Mouse (Mus musculus) stomach, embryonic 14.5 days (tissue): ENCODE results near the gene Gm10322. TPM values are rescaled to one million over a fixed set of nuclear protein-coding genes. Genes with fewer than 3 reads are reported as not detected.

Experiments used
- ATAC-seq: fragments of 200-750 bp; cut with Nextera tagmentation; 2 replicates; pipeline ENCODE4 v1.8.0; 2017; ENCODE audit warnings: low read depth, moderate TSS enrichment; ENCODE audit not compliant: insufficient number of reproducible peaks, insufficient read depth, low FRiP score
- H3K27ac ChIP-seq: fragments of 300-500 bp; sonication (generic); 2 replicates; pipeline ENCODE4 v1.5.1; 2014; ENCODE audit warnings: mild to moderate bottlenecking, low read length, moderate library complexity, mixed read lengths
- H3K27me3 ChIP-seq: fragments of 300-500 bp; sonication (generic); 2 replicates; pipeline ENCODE4 v1.6.1; 2014; ENCODE audit warnings: low read length, control low read depth, mixed read lengths; ENCODE audit not compliant: control insufficient read depth, insufficient read depth
- H3K36me3 ChIP-seq: fragments of 300-500 bp; sonication (generic); 2 replicates; pipeline ENCODE4 v1.6.1; 2014; ENCODE audit warnings: mild to moderate bottlenecking, control low read depth, low read length, moderate library complexity, mixed read lengths; ENCODE audit not compliant: control insufficient read depth, insufficient read depth
- H3K4me1 ChIP-seq: fragments of 300-500 bp; sonication (generic); 2 replicates; pipeline ENCODE4 v1.6.1; 2014; ENCODE audit warnings: low read length, control low read depth, mixed read lengths; ENCODE audit not compliant: control insufficient read depth, insufficient read depth
- H3K4me2 ChIP-seq: fragments of 300-500 bp; sonication (generic); replicated peaks from 2 replicates; pipeline ENCODE4 v1.6.1; 2014; ENCODE audit warnings: low read depth, low read length, control low read depth
- H3K4me3 ChIP-seq: fragments of 300-500 bp; sonication (generic); 2 replicates; pipeline ENCODE4 v1.5.1; 2014; ENCODE audit warnings: low read depth, low read length, control low read depth
- H3K9ac ChIP-seq: fragments of 300-500 bp; sonication (generic); replicated peaks from 2 replicates; pipeline ENCODE4 v1.6.1; 2014; ENCODE audit warnings: low read depth, mild to moderate bottlenecking, control low read depth, low read length, moderate library complexity, mixed read lengths
- H3K9me3 ChIP-seq: fragments of 300-500 bp; sonication (generic); 2 replicates; pipeline ENCODE4 v1.6.1; 2016; ENCODE audit warnings: low read depth, low read length, control low read depth; ENCODE audit not compliant: control insufficient read depth
- WGBS: fragments of 180-500 bp; shearing (Covaris S2); extraction: QIAGEN DNeasy Blood & Tissue Kit; methylation state at CpG from one replicate; pipeline ENCODE4 v1.1.7; 2014; 5-methylcytosine and 5-hydroxymethylcytosine counted together
- polyA plus RNA-seq: library from polyadenylated mRNA; unstranded; fragments of >200 nt; fragmentation: Nextera tagmentation; extraction: Ambion mirVana; gene quantifications from 2 replicates; pipeline ENCODE4 v1.2.1, GENCODE M21; 2014

Gene Gm10322
- polyA plus RNA-seq, 1 experiment from 2014 or later, result not detected

- WGBS, result 80% methylated on average over 7 of the region's 7 CpGs
- H3K9me3 ChIP-seq, result no peaks in the 10 kb centered on the region
- no peak overlapping the region for H3K4me3 ChIP-seq
- H3K4me2 ChIP-seq, result no peak overlapping the region
- H3K36me3 ChIP-seq, result no peaks in the 10 kb centered on the region
- H3K27me3 ChIP-seq, result no peaks in the 10 kb centered on the region
- no peak overlapping the region for H3K9ac ChIP-seq
- ATAC-seq, result no peak
- no peak overlapping the region for H3K27ac ChIP-seq
- H3K4me1 ChIP-seq, result no peaks in the 10 kb centered on the region
These were observed 26.4 kb upstream of the Gm10322 start for GRCm38 (mm10) chr10:59589420-59589819.

GRCm38 (mm10) chr10:59589856-59590255 lies 26.0 kb upstream of the Gm10322 start:
- Histone ChIP-seq H3K4me3 (no peak overlapping the region), H3K36me3 (no peaks in the 10 kb centered on the region), H3K4me2 (no peak overlapping the region), H3K27ac (no peak overlapping the region), H3K9ac (no peak overlapping the region), H3K27me3 (no peaks in the 10 kb centered on the region), H3K4me1 (no peaks in the 10 kb centered on the region), H3K9me3 (no peaks in the 10 kb centered on the region)
- 77% methylated on average over 13 of the region's 13 CpGs for WGBS
- no peak for ATAC-seq

- H3K9me3 ChIP-seq, result no peaks in the 10 kb centered on the region
- no peak overlapping the region for H3K4me3 ChIP-seq
- H3K9ac ChIP-seq, result no peak overlapping the region
- no peaks in the 10 kb centered on the region for H3K4me1 ChIP-seq
- no peak overlapping the region for H3K4me2 ChIP-seq
- no peaks in the 10 kb centered on the region for H3K36me3 ChIP-seq
- 92% methylated on average over 9 of the region's 9 CpGs for WGBS
- no peak overlapping the region for H3K27ac ChIP-seq
- no peak for ATAC-seq
- H3K27me3 ChIP-seq, result no peaks in the 10 kb centered on the region
These were observed 25.3 kb upstream of the Gm10322 start for GRCm38 (mm10) chr10:59590606-59591005.

GRCm38 (mm10) chr10:59593826-59594570 lies 21.9 kb upstream of the Gm10322 start:
- no peaks in the 10 kb centered on the region for H3K36me3 ChIP-seq
- H3K4me3 ChIP-seq, result no peak overlapping the region
- H3K9me3 ChIP-seq, result no peaks in the 10 kb centered on the region
- no peak overlapping the region for H3K9ac ChIP-seq
- no peak overlapping the region for H3K4me2 ChIP-seq
- ATAC-seq, result no peak
- no peaks in the 10 kb centered on the region for H3K4me1 ChIP-seq
- no peak overlapping the region for H3K27ac ChIP-seq
- 76% methylated on average over 13 of the region's 13 CpGs for WGBS
- H3K27me3 ChIP-seq, result no peaks in the 10 kb centered on the region

- H3K4me3 ChIP-seq, result no peak overlapping the region
- 66% methylated on average over 8 of the region's 8 CpGs for WGBS
- no peaks in the 10 kb centered on the region for H3K27me3 ChIP-seq
- no peak overlapping the region for H3K4me2 ChIP-seq
- H3K9ac ChIP-seq, result no peak overlapping the region
- ATAC-seq, result no peak
- H3K27ac ChIP-seq, result no peak overlapping the region
- peaks cover 11% of the 10 kb centered on the region; the same call in 1 of the 2 replicates for H3K4me1 ChIP-seq
- no peaks in the 10 kb centered on the region for H3K36me3 ChIP-seq
- H3K9me3 ChIP-seq, result no peaks in the 10 kb centered on the region
These were observed 15.3 kb upstream of the Gm10322 start for GRCm38 (mm10) chr10:59600516-59600915.

- H3K9me3 ChIP-seq, result no peaks in the 10 kb centered on the region
- WGBS, result 52% methylated on average over 8 of the region's 8 CpGs
- no peaks in the 10 kb centered on the region for H3K36me3 ChIP-seq
- no peaks in the 10 kb centered on the region for H3K27me3 ChIP-seq
- no peak overlapping the region for H3K9ac ChIP-seq
- ATAC-seq, result no peak
- H3K4me1 ChIP-seq, result peaks cover 11% of the 10 kb centered on the region; the same call in 1 of the 2 replicates
- H3K4me3 ChIP-seq, result no peak overlapping the region
- H3K4me2 ChIP-seq, result no peak overlapping the region
- H3K27ac ChIP-seq, result no peak overlapping the region
These were observed 13.8 kb upstream of the Gm10322 start for GRCm38 (mm10) chr10:59602043-59602442.

- no peak overlapping the region for H3K4me2 ChIP-seq
- H3K9ac ChIP-seq, result no peak overlapping the region
These were observed 13.0 kb upstream of the Gm10322 start for GRCm38 (mm10) chr10:59602891-59603290.

GRCm38 (mm10) chr10:59603843-59604242 lies 12.0 kb upstream of the Gm10322 start:
- H3K36me3 ChIP-seq, result no peaks in the 10 kb centered on the region
- H3K9me3 ChIP-seq, result no peaks in the 10 kb centered on the region
- H3K27ac ChIP-seq, result no peak overlapping the region
- H3K27me3 ChIP-seq, result no peaks in the 10 kb centered on the region
- no peak overlapping the region for H3K4me3 ChIP-seq
- ATAC-seq, result no peak
- no peak overlapping the region for H3K9ac ChIP-seq
- H3K4me2 ChIP-seq, result no peak overlapping the region
- H3K4me1 ChIP-seq, result peaks cover 11% of the 10 kb centered on the region; the same call in 1 of the 2 replicates
- WGBS, result 58% methylated on average over 5 of the region's 5 CpGs

More at GRCm38 (mm10) chr10:59602891-59603290, 13.0 kb upstream of the Gm10322 start:
- Histone ChIP-seq H3K36me3 (no peaks in the 10 kb centered on the region), H3K27me3 (no peaks in the 10 kb centered on the region), H3K4me1 (peaks cover 11% of the 10 kb centered on the region; the same call in 1 of the 2 replicates), H3K9me3 (no peaks in the 10 kb centered on the region), H3K4me3 (no peak overlapping the region), H3K27ac (peak overlapping the region; percentile 55; the same call in 1 of the 2 replicates)
- no peak for ATAC-seq
- WGBS, result 46% methylated on average over 14 of the region's 14 CpGs
